Mouse (Mus musculus) macrophage (primary cell): ENCODE measurements around the gene Tspoap1. TPM values are rescaled to one million over a fixed set of nuclear protein-coding genes. Genes with fewer than 3 reads are reported as not detected.

Experiments used
- H3K27ac ChIP-seq: fragments of 350-480 bp; formaldehyde crosslinking; 2 replicates; pipeline ENCODE4 v1.9.0; 2021
- H3K36me3 ChIP-seq: fragments of 350-480 bp; formaldehyde crosslinking; 2 replicates; pipeline ENCODE4 v1.9.0; 2021; ENCODE audit errors: inconsistent target
- H3K4me3 ChIP-seq: fragments of 350-480 bp; formaldehyde crosslinking; 2 replicates; pipeline ENCODE4 v1.9.0; 2021; ENCODE audit errors: inconsistent target
- H3K79me2 ChIP-seq: fragments of 350-480 bp; formaldehyde crosslinking; 2 replicates; pipeline ENCODE4 v1.9.0; 2021; ENCODE audit errors: inconsistent target
- WGBS: methylation state at CpG from one replicate; pipeline ENCODE4 v1.1.7; 2026; ENCODE audit warnings: inconsistent platforms; ENCODE audit not compliant: missing documents; 5-methylcytosine and 5-hydroxymethylcytosine counted together
- polyA plus RNA-seq: library from polyadenylated mRNA; stranded (reverse); fragments of 250-400 nt; gene quantifications from 3 replicates; pipeline ENCODE4 v1.2.4, GENCODE M21; 2018; ENCODE audit warnings: inconsistent platforms

Tspoap1 gene
- polyA plus RNA-seq, 1 experiment from 2014 or later: 0.82 TPM

DNA sequence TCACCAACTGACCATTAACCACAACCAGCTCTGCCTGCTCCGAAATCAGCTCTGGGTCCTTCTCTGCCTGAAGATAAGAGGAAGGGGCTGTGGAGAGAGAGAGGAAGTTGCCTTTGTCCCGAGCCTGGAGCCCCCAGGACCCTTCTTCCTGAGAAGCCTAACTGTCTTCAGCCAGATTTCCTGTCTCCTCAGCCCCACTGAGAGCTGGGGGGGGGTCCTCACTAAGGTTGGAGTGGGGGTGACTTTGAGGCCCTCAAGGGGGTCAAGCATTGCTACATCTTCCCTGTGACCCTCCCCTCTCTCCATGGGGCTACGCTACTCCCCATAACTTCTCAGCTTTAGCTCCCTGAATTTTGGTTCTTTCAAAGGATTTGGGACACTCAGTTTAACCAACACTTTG lies 33.1 kb downstream of the Tspoap1 start, which contains the start of gene Mpo:
Gene Mpo (plus strand): TSS at position 122 of the 400 bp plus-strand sequence.
- Histone ChIP-seq H3K4me3 (no peak within 1 kb of the TSS), H3K27ac (no peak within 1 kb of the TSS), H3K36me3 (no peaks in the 10 kb centered on the region), H3K79me2 (no peaks in the 10 kb centered on the region)
- 33% methylated on average over 3 of the region's 3 CpGs for WGBS

DNA sequence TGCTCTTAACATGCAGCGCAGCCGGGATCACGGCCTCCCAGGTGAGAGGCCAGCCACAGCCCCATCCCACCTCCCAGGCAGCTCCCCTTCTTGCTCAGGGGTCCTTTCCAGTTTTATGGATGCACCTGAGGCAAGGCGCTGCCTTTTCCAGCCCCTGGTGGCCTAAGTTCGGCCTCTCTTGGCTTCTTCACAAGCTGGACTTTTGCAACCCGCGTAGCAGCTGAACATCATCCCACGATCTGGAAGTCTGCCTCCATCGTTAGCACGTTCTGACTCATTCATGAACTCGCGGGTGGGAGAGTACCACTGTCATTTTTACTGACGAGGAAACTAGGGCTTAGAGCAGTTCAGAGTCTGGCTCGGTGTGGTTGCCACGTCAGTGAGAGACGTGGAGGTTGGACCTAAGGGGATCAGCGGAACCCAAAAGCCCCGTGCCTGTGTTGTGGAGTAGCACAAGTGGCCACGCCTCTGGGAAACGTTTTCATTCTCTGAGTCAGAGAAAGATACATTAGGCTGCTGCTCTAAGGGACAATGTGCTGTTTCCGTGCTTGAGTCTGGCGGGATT lies 41.5 kb downstream of the Tspoap1 start:
- 70% methylated on average over 22 of the region's 22 CpGs for WGBS
- H3K36me3 ChIP-seq: no peaks in the 10 kb centered on the region
- H3K4me3 ChIP-seq: no peak overlapping the region
- H3K79me2 ChIP-seq: no peaks in the 10 kb centered on the region
- no peak overlapping the region for H3K27ac ChIP-seq

DNA sequence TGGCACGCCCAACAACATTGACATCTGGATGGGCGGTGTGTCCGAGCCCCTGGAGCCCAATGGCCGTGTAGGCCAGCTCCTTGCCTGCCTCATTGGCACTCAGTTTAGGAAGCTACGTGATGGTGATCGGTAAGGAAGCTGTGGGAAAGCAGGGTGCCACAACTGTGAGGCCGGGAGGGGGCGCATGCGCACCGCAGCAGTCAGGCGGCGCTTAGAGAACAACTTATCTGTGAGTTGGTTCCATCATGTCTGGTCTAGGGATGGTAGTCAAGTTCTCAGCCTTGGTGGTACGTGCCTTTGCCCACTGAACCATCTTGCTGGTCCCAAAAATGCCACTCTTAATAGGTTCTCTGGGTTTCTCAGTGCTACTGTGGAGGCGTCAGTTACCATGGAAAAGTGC lies 42.3 kb downstream of the Tspoap1 start:
- no peaks in the 10 kb centered on the region for H3K79me2 ChIP-seq
- H3K27ac ChIP-seq: no peak overlapping the region
- H3K36me3 ChIP-seq: no peaks in the 10 kb centered on the region
- H3K4me3 ChIP-seq: no peak overlapping the region
- 78% methylated on average over 14 of the region's 14 CpGs for WGBS

DNA sequence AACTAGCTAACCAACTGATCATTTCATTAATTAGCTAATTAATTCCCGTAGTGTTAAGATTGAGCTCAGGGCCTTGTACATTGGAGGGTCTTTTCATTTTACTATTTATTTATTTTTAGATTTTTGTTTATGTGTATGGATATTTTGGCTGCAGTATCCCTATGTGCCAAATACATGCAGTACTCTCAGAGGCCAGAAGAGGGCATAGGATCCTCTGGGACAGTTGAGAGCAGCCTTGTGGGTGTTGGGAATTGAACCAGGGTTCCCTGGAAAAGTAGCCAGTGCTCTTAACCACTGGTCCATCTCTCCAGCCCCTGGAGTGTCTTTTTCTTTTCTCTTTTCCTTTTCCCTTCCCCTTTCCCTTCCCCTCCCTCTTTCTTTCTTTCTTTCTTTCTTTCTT lies 45.1 kb downstream of the Tspoap1 start:
- Histone ChIP-seq H3K79me2 (no peaks in the 10 kb centered on the region), H3K36me3 (no peaks in the 10 kb centered on the region), H3K4me3 (no peak overlapping the region), H3K27ac (no peak overlapping the region)
- WGBS: 69% methylated on average over 1 of the region's 1 CpGs

DNA sequence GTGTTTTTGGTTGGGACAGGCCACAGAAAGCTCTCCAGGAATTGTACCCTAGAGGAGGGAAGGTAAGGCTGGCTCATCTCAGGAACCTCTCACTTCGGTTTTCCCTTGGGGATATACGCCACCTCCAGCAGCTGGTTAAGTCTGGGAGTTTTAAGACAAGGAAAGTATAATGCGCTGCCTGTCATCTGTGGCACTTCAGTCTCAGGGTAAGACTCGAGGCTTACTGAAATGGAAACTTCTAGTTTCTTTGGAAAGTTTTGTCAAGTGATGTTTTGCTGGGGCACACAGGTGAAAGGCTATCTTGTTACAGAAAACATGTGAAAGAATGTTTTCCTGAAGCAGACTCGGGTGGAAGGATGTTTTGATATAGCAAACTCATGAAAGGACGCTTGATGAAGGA lies 47.1 kb downstream of the Tspoap1 start:
- WGBS: 96% methylated on average over 5 of the region's 6 CpGs
- Histone ChIP-seq H3K4me3 (no peak overlapping the region), H3K27ac (no peak overlapping the region), H3K36me3 (no peaks in the 10 kb centered on the region), H3K79me2 (no peaks in the 10 kb centered on the region)

DNA sequence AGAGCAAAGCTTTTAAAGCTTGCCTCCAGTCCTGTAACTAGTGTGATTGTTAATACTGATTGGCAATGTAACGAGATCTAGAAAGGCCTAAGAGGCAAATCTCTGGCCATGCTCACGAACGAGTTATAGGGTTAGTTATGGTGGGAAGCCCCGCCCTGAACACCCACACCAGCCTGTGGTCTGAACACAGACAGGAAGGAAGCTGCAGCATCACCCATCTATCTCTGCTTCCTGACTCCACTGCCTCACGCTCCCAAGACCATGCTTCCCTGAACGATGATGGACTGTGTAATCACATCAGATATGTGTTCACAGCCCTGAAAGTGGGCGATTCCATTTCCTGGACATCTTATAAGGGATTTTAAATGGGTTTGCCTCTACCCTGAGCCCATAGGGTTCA lies 47.9 kb downstream of the Tspoap1 start:
- Histone ChIP-seq H3K79me2 (no peaks in the 10 kb centered on the region), H3K27ac (no peak overlapping the region), H3K36me3 (no peaks in the 10 kb centered on the region), H3K4me3 (no peak overlapping the region)
- 20% methylated on average over 7 of the region's 7 CpGs for WGBS

DNA sequence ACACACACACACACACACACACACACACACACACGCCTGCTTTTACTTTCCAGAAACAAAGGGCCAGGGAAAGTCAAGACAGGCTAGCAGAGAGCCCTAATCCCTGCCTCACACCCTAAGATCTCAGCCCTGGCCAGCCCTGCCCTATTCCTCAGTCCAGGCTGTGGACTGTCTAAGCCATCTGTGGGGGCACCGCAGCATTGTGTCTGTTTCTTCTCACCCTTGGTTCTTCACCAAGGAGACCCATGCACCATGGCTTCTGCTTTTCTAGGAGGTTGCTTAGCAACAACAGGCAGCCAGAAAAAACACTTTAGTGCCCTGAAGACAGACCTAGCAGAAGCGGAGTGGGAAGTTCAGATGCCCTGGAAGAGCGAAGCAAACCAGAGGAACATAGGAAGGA lies 51.1 kb downstream of the Tspoap1 start:
- H3K36me3 ChIP-seq: no peaks in the 10 kb centered on the region
- H3K4me3 ChIP-seq: no peak overlapping the region
- no peak overlapping the region for H3K27ac ChIP-seq
- WGBS: 4% methylated on average over 3 of the region's 4 CpGs
- H3K79me2 ChIP-seq: no peaks in the 10 kb centered on the region

DNA sequence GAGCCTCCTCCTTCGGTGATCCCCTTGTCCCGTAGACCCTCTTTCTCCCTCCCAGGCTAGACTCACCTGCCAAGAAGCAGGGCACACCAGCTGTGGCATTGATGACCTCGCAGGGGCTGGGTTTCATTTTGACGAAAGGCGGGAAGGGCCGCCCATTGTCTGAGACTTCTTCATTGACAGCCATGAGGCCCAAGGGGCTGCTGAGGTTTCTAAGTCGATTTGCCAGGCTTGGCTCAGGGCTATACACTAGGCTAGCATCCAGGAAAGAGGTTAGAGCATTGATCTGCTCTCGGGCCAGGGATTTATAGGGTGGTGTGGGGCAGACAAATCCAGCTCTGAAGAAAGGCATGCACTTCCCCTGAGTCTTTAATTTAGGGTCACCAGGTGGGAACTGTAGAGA lies 54.5 kb downstream of the Tspoap1 start:
- Histone ChIP-seq H3K36me3 (no peaks in the 10 kb centered on the region), H3K4me3 (no peak overlapping the region), H3K27ac (no peak overlapping the region), H3K79me2 (no peaks in the 10 kb centered on the region)
- 72% methylated on average over 8 of the region's 8 CpGs for WGBS

DNA sequence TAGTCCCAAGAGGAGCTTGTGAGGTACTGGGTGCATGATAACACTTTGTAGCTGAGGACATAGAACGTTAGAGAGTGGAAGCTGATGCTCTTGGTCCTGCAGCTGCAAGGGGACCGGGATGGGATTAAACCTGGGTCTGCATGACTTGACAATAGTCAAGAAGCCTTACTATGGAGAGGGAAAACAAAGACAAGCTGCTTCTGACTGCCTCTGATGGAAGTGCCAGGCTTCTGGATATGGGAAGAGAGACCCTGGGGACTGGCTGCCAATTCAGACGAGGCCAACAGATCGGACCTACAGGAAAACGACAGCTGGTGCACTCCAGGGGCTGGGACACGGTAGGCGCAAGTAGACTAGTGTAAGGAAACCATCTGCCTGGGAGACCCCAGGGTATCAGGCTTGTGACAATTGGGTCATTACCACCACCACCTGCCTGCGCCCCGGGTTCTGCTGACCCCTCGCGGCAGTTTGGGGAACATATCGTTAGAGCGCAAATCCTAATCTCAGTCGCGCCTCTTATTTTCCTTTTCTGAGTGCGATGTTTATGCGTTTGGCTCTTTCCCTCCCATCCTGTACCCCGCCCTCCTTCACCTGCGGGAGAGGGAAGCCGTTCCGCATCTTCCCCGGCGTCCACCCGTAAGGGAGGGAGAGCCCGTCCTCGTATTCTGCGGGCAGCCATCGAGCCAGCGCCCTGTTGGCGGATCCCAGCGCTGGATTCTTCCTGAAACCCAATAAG lies 56.5 kb downstream of the Tspoap1 start:
- no peak overlapping the region for H3K27ac ChIP-seq

DNA sequence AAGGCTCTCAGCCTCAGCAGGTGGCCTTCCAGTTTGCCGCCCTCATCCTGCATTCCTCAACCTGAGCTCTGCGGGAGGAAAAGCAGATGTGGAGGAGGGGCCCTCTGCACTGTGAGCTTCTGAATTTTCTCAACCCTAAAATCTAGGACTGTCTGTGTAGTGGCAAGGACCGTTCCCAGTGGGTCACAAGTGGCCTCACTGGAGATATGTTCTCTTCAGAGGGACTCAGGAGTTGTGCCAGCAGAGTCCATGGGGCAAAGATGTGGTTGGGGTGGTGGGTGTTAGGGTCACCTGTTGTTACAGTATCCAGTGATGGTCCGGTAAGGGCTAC lies 57.1 kb downstream of the Tspoap1 start:
- no peaks in the 10 kb centered on the region for H3K79me2 ChIP-seq
- WGBS: 39% methylated on average over 4 of the region's 4 CpGs
- H3K4me3 ChIP-seq: no peak overlapping the region; the same call in 1 of the 2 replicates
- H3K36me3 ChIP-seq: no peaks in the 10 kb centered on the region
- H3K27ac ChIP-seq: no peak overlapping the region

More for the DNA sequence above, 56.5 kb downstream of the Tspoap1 start:
- H3K36me3 ChIP-seq: no peaks in the 10 kb centered on the region
- no peak overlapping the region; the same call in 1 of the 2 replicates for H3K4me3 ChIP-seq
- WGBS: 6% methylated on average over 31 of the region's 31 CpGs
- no peaks in the 10 kb centered on the region for H3K79me2 ChIP-seq

DNA sequence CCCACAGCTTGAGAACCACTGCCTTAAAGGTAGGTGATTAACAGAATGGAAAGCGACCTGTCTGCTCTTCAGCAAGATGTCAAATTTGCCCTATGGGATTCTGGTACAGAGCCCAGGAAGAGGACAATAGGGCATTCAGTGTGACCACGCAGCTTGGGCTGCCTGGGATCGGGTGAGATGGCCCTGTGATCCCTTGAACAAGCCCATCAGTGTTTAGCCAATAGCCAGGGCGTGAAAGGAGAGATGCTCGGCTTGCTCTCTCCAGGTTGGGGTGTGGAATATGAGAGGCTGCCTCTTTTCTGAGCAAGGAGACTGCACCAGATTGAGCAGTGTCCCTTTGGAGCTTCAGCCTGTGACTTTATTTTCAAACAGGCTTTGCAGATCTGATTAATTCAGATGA lies 61.2 kb downstream of the Tspoap1 start:
- Histone ChIP-seq H3K79me2 (no peaks in the 10 kb centered on the region), H3K36me3 (no peaks in the 10 kb centered on the region), H3K27ac (no peak overlapping the region), H3K4me3 (no peak overlapping the region)
- WGBS: 90% methylated on average over 5 of the region's 5 CpGs

DNA sequence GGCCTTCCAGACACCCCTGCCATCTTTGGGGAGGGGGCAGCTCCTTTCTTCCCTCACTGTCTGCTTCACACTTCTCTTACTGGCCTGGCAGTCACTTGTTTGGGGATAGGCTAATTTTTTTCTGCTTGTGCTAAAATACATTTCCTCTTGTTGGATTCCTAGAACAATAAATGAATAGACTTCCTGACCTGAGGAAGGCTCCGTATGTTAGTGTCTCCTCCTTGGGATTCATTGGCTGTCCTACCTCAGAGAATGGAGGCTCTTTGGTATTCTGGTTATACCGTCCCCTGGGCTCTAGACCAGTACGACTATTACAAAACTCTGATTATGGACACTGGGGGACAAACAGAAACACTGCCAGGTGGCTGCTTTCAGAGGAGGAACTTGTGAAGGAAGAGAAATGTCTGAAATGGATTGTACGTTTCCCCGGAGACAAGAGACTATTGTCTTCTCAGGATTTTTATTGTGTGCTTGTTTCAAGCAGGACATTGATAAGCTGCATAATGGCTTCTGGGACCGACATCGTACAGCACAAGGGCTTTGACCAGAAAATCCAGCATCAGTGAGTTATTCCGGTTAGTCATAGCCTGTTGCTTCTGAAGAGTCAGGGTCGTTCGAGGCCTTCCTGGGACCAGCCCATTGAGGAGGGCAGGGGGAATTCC lies 68.0 kb downstream of the Tspoap1 start, which contains the start of gene Lpo:
Gene Lpo (minus strand): TSS at position 51 of the 662 bp plus-strand sequence.
- no peaks in the 10 kb centered on the region for H3K79me2 ChIP-seq
- H3K27ac ChIP-seq: no peak within 1 kb of the TSS
- H3K4me3 ChIP-seq: no peak within 1 kb of the TSS
- no peaks in the 10 kb centered on the region for H3K36me3 ChIP-seq
- 66% methylated on average over 10 of the region's 10 CpGs for WGBS
